Mouse (Mus musculus) C2C12 (cell line): ENCODE measurements around the gene 2610301B20Rik. TPM values are rescaled to one million over a fixed set of nuclear protein-coding genes. Genes with fewer than 3 reads are reported as not detected.

Experiments used
- H3K27me3 ChIP-seq: one replicate; pipeline ENCODE4 v1.6.1; 2011; ENCODE audit not compliant: control insufficient read depth, insufficient read depth, insufficient read length
- H3K36me3 ChIP-seq: one replicate; pipeline ENCODE4 v1.6.1; 2011; ENCODE audit not compliant: control insufficient read depth, insufficient read depth
- H3K4me3 ChIP-seq: one replicate; pipeline ENCODE4 v1.5.1; 2011; ENCODE audit warnings: mild to moderate bottlenecking, control low read depth; ENCODE audit not compliant: poor library complexity, insufficient read depth, severe bottlenecking
- H3K79me2 ChIP-seq: one replicate; pipeline ENCODE4 v1.6.1; 2011; ENCODE audit not compliant: control insufficient read depth, insufficient read depth
- H3K79me3 ChIP-seq: one replicate; pipeline ENCODE4 v1.6.1; 2011; ENCODE audit warnings: low read depth, control low read depth
- H3ac ChIP-seq: one replicate; pipeline ENCODE3; 2011; ENCODE audit warnings: low read depth; ENCODE audit not compliant: control insufficient read depth, insufficient read length
- CEBPB ChIP-seq: IDR thresholded peaks from one replicate; pipeline ENCODE4 v1.6.1; 2011; ENCODE audit warnings: low read depth, mild to moderate bottlenecking, control low read depth, moderate library complexity
- CTCF ChIP-seq: IDR thresholded peaks from one replicate; pipeline ENCODE4 v1.5.1; 2011; ENCODE audit not compliant: control insufficient read depth, insufficient read depth, insufficient read length
- FOSL1 ChIP-seq: IDR thresholded peaks from one replicate; pipeline ENCODE4 v1.8.0; 2011; ENCODE audit warnings: mild to moderate bottlenecking, low read length; ENCODE audit not compliant: poor library complexity, insufficient read depth, severe bottlenecking
- MAX ChIP-seq: IDR thresholded peaks from one replicate; pipeline ENCODE4 v1.6.1; 2011; ENCODE audit warnings: mild to moderate bottlenecking, control low read depth
- MYOD1 ChIP-seq: IDR thresholded peaks from one replicate; pipeline ENCODE4 v1.6.1; 2011; ENCODE audit warnings: low read depth; ENCODE audit not compliant: control insufficient read depth, insufficient read length
- MYOG ChIP-seq: IDR thresholded peaks from one replicate; pipeline ENCODE4 v1.6.1; 2011; ENCODE audit not compliant: control insufficient read depth, insufficient read length; ENCODE audit errors: extremely low read depth
- USF1 ChIP-seq: IDR thresholded peaks from one replicate; pipeline ENCODE4 v1.6.1; 2011; ENCODE audit warnings: low read depth, mild to moderate bottlenecking, control low read depth, moderate library complexity
- polyA plus RNA-seq: library from polyadenylated mRNA; unstranded; fragments of >200 nt; fragmentation: generic; extraction: Trizol; gene quantifications from one replicate; pipeline ENCODE4 v1.2.1, GENCODE M21; 2012; ENCODE audit warnings: missing spikeins

Gene 2610301B20Rik
- polyA plus RNA-seq, 1 experiment: 4.8 TPM

DNA sequence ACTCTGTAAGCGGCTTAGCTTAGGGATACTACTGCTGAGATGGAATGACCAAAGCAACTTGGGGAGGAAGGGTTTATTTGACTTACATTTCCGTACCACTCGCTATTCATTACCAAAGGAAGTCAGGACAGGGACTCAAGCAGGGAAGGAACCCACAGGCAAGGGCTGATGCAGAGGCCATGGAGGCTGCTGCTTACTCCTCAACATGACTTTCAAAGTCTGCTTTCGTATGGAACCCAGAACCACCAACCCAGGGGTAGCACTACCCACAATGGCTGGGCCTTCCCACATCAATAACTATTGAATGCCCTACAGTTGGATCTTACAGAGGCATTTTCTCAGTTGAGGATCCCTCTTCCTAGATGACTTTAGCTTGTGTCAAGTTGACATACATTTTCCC lies 52.1 kb downstream of the 2610301B20Rik start:
- H3K79me2 ChIP-seq: no peaks in the 10 kb centered on the region
- no peaks in the 10 kb centered on the region for H3K79me3 ChIP-seq
- H3K27me3 ChIP-seq: no peaks in the 10 kb centered on the region
- no peak overlapping the region for H3ac ChIP-seq
- no peaks in the 10 kb centered on the region for H3K36me3 ChIP-seq
- TF ChIP-seq USF1 (no peak), MYOG (no peak), CTCF (no peak), MYOD1 (no peak), CEBPB (no peak), MAX (no peak), FOSL1 (no peak)
- H3K4me3 ChIP-seq: no peak overlapping the region

- Histone ChIP-seq H3ac (no peak overlapping the region), H3K27me3 (no peaks in the 10 kb centered on the region)
Observed at GRCm38 (mm10) chr4:10928158-10928557, 53.9 kb downstream of the 2610301B20Rik start.

DNA sequence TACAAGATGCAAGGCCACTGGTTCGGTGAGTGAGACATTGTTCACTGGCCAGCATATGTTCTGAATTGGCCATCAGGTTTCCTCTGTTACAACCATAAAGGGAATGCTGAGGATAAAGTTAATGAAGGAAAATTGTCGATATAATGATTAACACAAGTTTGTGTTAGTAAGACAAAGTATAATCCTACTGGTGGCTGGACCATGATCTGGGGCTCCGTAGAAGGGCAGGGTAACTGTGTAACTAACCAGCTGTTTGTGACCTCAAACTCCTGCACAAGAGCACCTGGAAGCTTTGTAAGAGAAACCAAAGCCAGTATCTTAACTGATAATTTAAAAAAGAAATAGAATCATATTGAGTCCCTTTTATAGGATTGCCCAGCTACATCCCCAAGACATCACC lies 55.4 kb downstream of the 2610301B20Rik start:
- Histone ChIP-seq H3K4me3 (no peak overlapping the region), H3K79me3 (no peaks in the 10 kb centered on the region), H3ac (no peak overlapping the region), H3K27me3 (no peaks in the 10 kb centered on the region), H3K79me2 (no peaks in the 10 kb centered on the region), H3K36me3 (no peaks in the 10 kb centered on the region)
- no peak for TF ChIP-seq FOSL1
- TF ChIP-seq CEBPB: no peak
- no peak for TF ChIP-seq MYOD1
- TF ChIP-seq MAX: no peak
- TF ChIP-seq USF1: no peak
- TF ChIP-seq MYOG: no peak
- TF ChIP-seq CTCF: no peak

More at GRCm38 (mm10) chr4:10928158-10928557, 53.9 kb downstream of the 2610301B20Rik start:
- Histone ChIP-seq H3K36me3 (no peaks in the 10 kb centered on the region), H3K79me3 (no peaks in the 10 kb centered on the region), H3K79me2 (no peaks in the 10 kb centered on the region), H3K4me3 (no peak overlapping the region)
- TF ChIP-seq USF1: no peak
- no peak for TF ChIP-seq CEBPB
- TF ChIP-seq CTCF: no peak
- no peak for TF ChIP-seq MYOD1
- TF ChIP-seq MYOG: no peak
- no peak for TF ChIP-seq FOSL1
- no peak for TF ChIP-seq MAX

DNA sequence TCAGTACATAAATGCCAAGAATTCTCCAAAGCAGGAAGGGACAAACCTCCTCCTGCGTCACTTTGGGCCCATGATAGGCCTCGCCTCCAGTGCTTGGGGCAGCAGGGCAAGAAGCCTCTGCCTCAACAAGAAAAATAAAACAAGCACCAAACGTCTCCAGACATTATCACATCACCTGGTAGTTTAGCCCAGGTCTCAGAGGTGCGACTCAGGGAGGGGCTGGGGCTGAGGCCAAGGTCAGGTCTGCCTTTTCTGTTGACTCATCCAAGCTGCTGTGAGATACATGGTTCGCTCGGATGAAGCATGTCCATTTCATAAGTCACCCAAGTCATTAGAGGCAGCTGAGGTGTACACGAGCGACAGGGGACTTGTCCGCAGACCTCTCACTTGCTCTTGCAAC lies 56.7 kb downstream of the 2610301B20Rik start:
- Histone ChIP-seq H3K36me3 (no peaks in the 10 kb centered on the region), H3K79me2 (no peaks in the 10 kb centered on the region), H3K79me3 (no peaks in the 10 kb centered on the region), H3K4me3 (no peak overlapping the region), H3ac (no peak overlapping the region), H3K27me3 (peaks cover 4% of the 10 kb centered on the region)
- no peak for TF ChIP-seq MYOG
- TF ChIP-seq MYOD1: no peak
- no peak for TF ChIP-seq MAX
- TF ChIP-seq CEBPB: no peak
- no peak for TF ChIP-seq USF1
- TF ChIP-seq CTCF: no peak
- TF ChIP-seq FOSL1: no peak

DNA sequence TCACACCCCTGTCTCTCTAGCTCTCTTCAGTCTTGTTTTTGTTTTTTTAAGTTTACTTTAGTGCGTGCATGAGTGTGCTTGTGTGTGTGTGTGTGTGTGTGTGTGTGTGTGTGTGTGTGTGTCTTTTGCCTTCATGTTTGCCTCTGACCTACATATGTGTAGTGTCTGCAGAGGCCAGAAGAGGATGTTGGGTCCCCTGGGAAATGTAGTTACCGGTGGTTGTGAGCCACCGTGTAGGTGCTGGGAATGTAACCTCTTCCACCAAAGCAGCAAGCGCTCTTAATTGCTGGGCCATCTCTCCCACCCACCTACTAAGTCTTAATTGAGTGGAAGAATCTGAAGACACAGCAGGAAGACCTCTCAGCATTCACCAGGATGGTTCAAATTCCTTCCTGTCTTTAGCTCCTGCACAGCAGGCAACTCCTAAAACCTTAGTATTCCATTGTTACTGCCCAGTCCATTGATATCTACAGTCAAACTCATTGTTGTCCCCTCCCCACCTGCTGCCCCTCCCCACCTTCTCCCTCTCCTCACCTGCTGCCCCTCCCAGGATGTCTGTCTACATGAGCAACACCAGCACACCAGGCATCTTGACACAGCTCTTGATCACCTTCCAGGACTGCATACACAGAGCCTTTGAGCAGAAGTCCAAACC lies 57.9 kb downstream of the 2610301B20Rik start:
- no peak overlapping the region for H3K4me3 ChIP-seq
- no peak overlapping the region for H3ac ChIP-seq
- no peak for TF ChIP-seq FOSL1
- TF ChIP-seq CTCF: no peak
- no peak for TF ChIP-seq CEBPB
- no peak for TF ChIP-seq MYOD1
- TF ChIP-seq MAX: no peak
- TF ChIP-seq MYOG: no peak
- no peak for TF ChIP-seq USF1
- H3K36me3 ChIP-seq: no peaks in the 10 kb centered on the region
- H3K79me2 ChIP-seq: no peaks in the 10 kb centered on the region
- H3K79me3 ChIP-seq: no peaks in the 10 kb centered on the region
- peaks cover 5% of the 10 kb centered on the region for H3K27me3 ChIP-seq

DNA sequence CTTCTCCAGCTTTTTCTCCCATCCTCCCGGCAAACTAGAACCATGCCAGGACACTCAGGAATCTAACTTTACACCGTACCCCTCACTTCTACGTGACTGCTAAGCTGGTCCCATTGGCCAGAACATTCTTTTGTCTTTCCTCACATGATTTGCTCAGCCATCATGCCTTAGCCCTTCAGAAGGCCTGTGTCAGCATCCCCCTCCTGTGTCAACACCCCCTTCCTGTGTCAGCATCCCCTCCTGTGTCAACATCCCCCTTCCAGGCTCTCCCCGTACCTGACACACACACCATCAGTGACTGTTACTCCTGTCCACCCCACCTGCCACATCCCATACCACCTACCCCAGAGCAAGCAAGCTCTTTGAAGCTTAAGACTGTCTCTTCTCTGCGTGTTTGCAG lies 58.5 kb downstream of the 2610301B20Rik start:
- H3K27me3 ChIP-seq: peaks cover 5% of the 10 kb centered on the region
- TF ChIP-seq CTCF: no peak
- TF ChIP-seq MYOD1: no peak
- TF ChIP-seq FOSL1: no peak
- TF ChIP-seq USF1: no peak
- no peak for TF ChIP-seq MYOG
- no peak for TF ChIP-seq CEBPB
- no peak for TF ChIP-seq MAX
- H3K4me3 ChIP-seq: no peak overlapping the region
- H3K79me2 ChIP-seq: no peaks in the 10 kb centered on the region
- H3K79me3 ChIP-seq: no peaks in the 10 kb centered on the region
- no peaks in the 10 kb centered on the region for H3K36me3 ChIP-seq
- no peak overlapping the region for H3ac ChIP-seq
